Mouse (Mus musculus) splenic B cell, adult 2 months (primary cell): ENCODE data around the gene Rapgef6.
A peak's percentile ranks its signal among the peaks of the same experiment; 100 is the strongest.

ENCODE experiments used
- DNase-seq: peaks from one replicate; pipeline ENCODE4 v3.0.0-alpha.2; 2011; ENCODE audit warnings: low read depth, low spot score
- H3K27me3 ChIP-seq: 2 replicates; pipeline ENCODE4 v1.6.1; 2012; ENCODE audit warnings: mild to moderate bottlenecking, low read length, moderate library complexity, mixed read lengths; ENCODE audit not compliant: control insufficient read depth, poor library complexity, insufficient read depth, severe bottlenecking
- H3K36me3 ChIP-seq: 2 replicates; pipeline ENCODE4 v1.6.1; 2012; ENCODE audit warnings: mild to moderate bottlenecking, low read length, moderate library complexity, mixed read lengths; ENCODE audit not compliant: control insufficient read depth, poor library complexity, insufficient read depth, severe bottlenecking

Gene Rapgef6

GRCm38 (mm10) chr11:54534871-54535270 is 12.2 kb downstream of the Rapgef6 start:
- DNase-seq: peak; percentile 82
- Histone ChIP-seq H3K27me3 (no peaks in the 10 kb centered on the region), H3K36me3 (no peaks in the 10 kb centered on the region)

- H3K27me3 ChIP-seq: no peaks in the 10 kb centered on the region
- H3K36me3 ChIP-seq: no peaks in the 10 kb centered on the region
- no peak for DNase-seq
These were observed 16.4 kb downstream of the Rapgef6 start for GRCm38 (mm10) chr11:54539031-54539430.

- no peak for DNase-seq
- Histone ChIP-seq H3K27me3 (no peaks in the 10 kb centered on the region), H3K36me3 (no peaks in the 10 kb centered on the region)
These were observed 16.8 kb downstream of the Rapgef6 start for GRCm38 (mm10) chr11:54539486-54539885.

GRCm38 (mm10) chr11:54540328-54540727 is 17.7 kb downstream of the Rapgef6 start:
- DNase-seq: no peak
- H3K27me3 ChIP-seq: no peaks in the 10 kb centered on the region
- no peaks in the 10 kb centered on the region for H3K36me3 ChIP-seq

- no peaks in the 10 kb centered on the region for H3K27me3 ChIP-seq
- no peak for DNase-seq
- H3K36me3 ChIP-seq: no peaks in the 10 kb centered on the region
These were observed 19.8 kb downstream of the Rapgef6 start for GRCm38 (mm10) chr11:54542414-54542813.

GRCm38 (mm10) chr11:54554970-54555369 is 32.3 kb downstream of the Rapgef6 start:
- no peak for DNase-seq
- no peaks in the 10 kb centered on the region for H3K27me3 ChIP-seq
- peaks cover 4% of the 10 kb centered on the region; the same call in 1 of the 2 replicates for H3K36me3 ChIP-seq

- DNase-seq: peak; percentile 52
- Histone ChIP-seq H3K36me3 (peaks cover 7% of the 10 kb centered on the region; the same call in 1 of the 2 replicates), H3K27me3 (no peaks in the 10 kb centered on the region)
These were observed 40.1 kb downstream of the Rapgef6 start for GRCm38 (mm10) chr11:54562761-54563160.

GRCm38 (mm10) chr11:54567959-54568358 is 45.3 kb downstream of the Rapgef6 start:
- DNase-seq: no peak
- no peaks in the 10 kb centered on the region for H3K27me3 ChIP-seq
- peaks cover 4% of the 10 kb centered on the region; the same call in 1 of the 2 replicates for H3K36me3 ChIP-seq

- Histone ChIP-seq H3K36me3 (peaks cover 2% of the 10 kb centered on the region; the same call in 1 of the 2 replicates), H3K27me3 (no peaks in the 10 kb centered on the region)
- DNase-seq: no peak
These were observed 52.1 kb downstream of the Rapgef6 start for GRCm38 (mm10) chr11:54574741-54575140.

GRCm38 (mm10) chr11:54592585-54592984 is 69.9 kb downstream of the Rapgef6 start:
- H3K27me3 ChIP-seq: no peaks in the 10 kb centered on the region
- no peak for DNase-seq
- H3K36me3 ChIP-seq: peaks cover 3% of the 10 kb centered on the region; the same call in 1 of the 2 replicates

GRCm38 (mm10) chr11:54594049-54594448 is 71.4 kb downstream of the Rapgef6 start:
- no peak for DNase-seq
- peaks cover 3% of the 10 kb centered on the region; the same call in 1 of the 2 replicates for H3K36me3 ChIP-seq
- no peaks in the 10 kb centered on the region for H3K27me3 ChIP-seq

- H3K36me3 ChIP-seq: peaks cover 2% of the 10 kb centered on the region; the same call in 1 of the 2 replicates
- H3K27me3 ChIP-seq: no peaks in the 10 kb centered on the region
- no peak for DNase-seq
These were observed 72.4 kb downstream of the Rapgef6 start for GRCm38 (mm10) chr11:54595053-54595452.

- Histone ChIP-seq H3K36me3 (no peaks in the 10 kb centered on the region), H3K27me3 (no peaks in the 10 kb centered on the region)
- no peak for DNase-seq
These were observed 73.4 kb downstream of the Rapgef6 start for GRCm38 (mm10) chr11:54595905-54596555.

- Histone ChIP-seq H3K36me3 (no peaks in the 10 kb centered on the region), H3K27me3 (no peaks in the 10 kb centered on the region)
- DNase-seq: no peak
These were observed 75.3 kb downstream of the Rapgef6 start for GRCm38 (mm10) chr11:54597902-54598447.

GRCm38 (mm10) chr11:54601121-54601520 is 78.5 kb downstream of the Rapgef6 start:
- Histone ChIP-seq H3K27me3 (no peaks in the 10 kb centered on the region), H3K36me3 (no peaks in the 10 kb centered on the region)
- no peak for DNase-seq
